Mouse (Mus musculus) G1E (cell line): ENCODE results near the gene S100a14. TPM values are rescaled to one million over a fixed set of nuclear protein-coding genes. Genes with fewer than 3 reads are reported as not detected.

ENCODE experiments used
- ATAC-seq: 2 replicates; pipeline ENCODE4 v1.8.0; 2016; ENCODE audit warnings: mild to moderate bottlenecking; ENCODE audit not compliant: insufficient number of reproducible peaks, poor library complexity, low FRiP score, severe bottlenecking; ENCODE audit errors: extremely low read depth
- DNase-seq: peaks from one replicate; pipeline ENCODE4 v3.0.0; 2012; ENCODE audit warnings: low spot score
- H3K27me3 ChIP-seq: 2 replicates; pipeline ENCODE4 v1.6.1; 2012; ENCODE audit warnings: mild to moderate bottlenecking, low read length, inconsistent platforms; ENCODE audit not compliant: insufficient read depth
- H3K36me3 ChIP-seq: replicated peaks from 2 replicates; pipeline ENCODE3; 2012; ENCODE audit warnings: mild to moderate bottlenecking, inconsistent platforms
- H3K4me1 ChIP-seq: 2 replicates; pipeline ENCODE4 v1.6.1; 2012; ENCODE audit warnings: low read depth, low read length, inconsistent platforms, mixed read lengths; ENCODE audit not compliant: insufficient read depth
- H3K4me3 ChIP-seq: 2 replicates; pipeline ENCODE4 v1.5.1; 2012; ENCODE audit warnings: low read depth, mild to moderate bottlenecking, inconsistent platforms, low read length, moderate library complexity, mixed read lengths
- H3K9me3 ChIP-seq: replicated peaks from 2 replicates; pipeline ENCODE4 v1.6.1; 2012; ENCODE audit warnings: inconsistent platforms
- CTCF ChIP-seq: IDR thresholded peaks from 2 replicates; pipeline ENCODE4 v1.5.1; 2012; ENCODE audit warnings: low read depth, low read length, inconsistent platforms, mixed read lengths
- GATA1 ChIP-seq: IDR thresholded peaks from 2 replicates; pipeline ENCODE4 v1.6.1; 2012; ENCODE audit warnings: borderline replicate concordance, low read length, inconsistent platforms, mixed read lengths
- GATA2 ChIP-seq: IDR thresholded peaks from 2 replicates; pipeline ENCODE4 v1.6.1; 2012; ENCODE audit warnings: low read depth, low read length, inconsistent platforms, borderline replicate concordance
- POLR2AphosphoS5 ChIP-seq: IDR thresholded peaks from 2 replicates; pipeline ENCODE4 v1.6.1; 2012; ENCODE audit warnings: low read depth, low read length, inconsistent platforms; ENCODE audit not compliant: insufficient replicate concordance
- TAL1 ChIP-seq: conservative IDR thresholded peaks from 2 replicates; pipeline ENCODE4 v1.6.1; 2012; ENCODE audit warnings: low read depth, low read length, inconsistent platforms, mixed read lengths
- polyA plus RNA-seq: library from polyadenylated mRNA; stranded (reverse); fragments of >175 nt; gene quantifications from 2 replicates; pipeline ENCODE4 v1.2.3, GENCODE M21; 2012
- total RNA-seq, 2 experiments: library from RNA; stranded (forward) in 1 of 2; stranded (reverse) in 1 of 2; fragments of 200-1000 nt in 1 of 2; fragments of >200 nt in 1 of 2; fragmentation: Nextera tagmentation in 1 of 2; gene quantifications; 2 replicates each; pipeline ENCODE4 v1.2.3; 2014 to 2017

S100a14 gene
- total and polyA plus RNA-seq, 3 experiments: not detected

- no peak for TF ChIP-seq TAL1
- no peak for TF ChIP-seq GATA2
- TF ChIP-seq GATA1: no peak
- no peak for TF ChIP-seq CTCF
- TF ChIP-seq POLR2AphosphoS5: no peak
- peaks cover 35% of the 10 kb centered on the region for H3K36me3 ChIP-seq
- H3K27me3 ChIP-seq: no peaks in the 10 kb centered on the region
- no peak for ATAC-seq
- H3K4me1 ChIP-seq: peaks cover 32% of the 10 kb centered on the region
- peak overlapping the region; percentile 70 for H3K4me3 ChIP-seq
- H3K9me3 ChIP-seq: no peaks in the 10 kb centered on the region
- no peak for DNase-seq
These were observed 11.4 kb upstream of the S100a14 start for GRCm38 (mm10) chr3:90515242-90515641.

GRCm38 (mm10) chr3:90515789-90516188, 10.9 kb upstream of the S100a14 start:
- no peak for ATAC-seq
- Histone ChIP-seq H3K36me3 (peaks cover 34% of the 10 kb centered on the region), H3K4me3 (no peak overlapping the region), H3K9me3 (no peaks in the 10 kb centered on the region), H3K27me3 (no peaks in the 10 kb centered on the region), H3K4me1 (peaks cover 31% of the 10 kb centered on the region)
- TF ChIP-seq CTCF: no peak
- TF ChIP-seq GATA2: no peak
- TF ChIP-seq GATA1: no peak
- TF ChIP-seq TAL1: no peak
- no peak for TF ChIP-seq POLR2AphosphoS5
- DNase-seq: no peak

DNA sequence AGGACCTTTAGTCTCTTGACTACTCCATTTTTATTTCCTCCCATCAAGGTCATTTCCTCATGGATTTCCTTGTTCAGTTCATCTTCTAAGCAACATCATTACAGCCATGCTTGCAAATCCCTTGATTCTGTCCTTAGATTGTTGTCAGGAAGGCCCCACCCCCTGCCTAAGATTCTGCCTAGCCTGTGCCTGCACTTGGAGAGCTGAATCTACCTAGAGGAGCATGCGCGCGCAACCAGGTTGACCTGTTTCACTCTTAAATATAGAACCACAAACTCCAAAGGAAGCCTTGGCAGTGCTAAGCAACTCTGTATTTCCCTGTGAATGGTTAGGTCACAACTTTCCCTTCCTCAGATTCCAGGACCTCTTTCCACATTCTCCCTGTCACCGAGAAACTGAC, 8.9 kb upstream of the S100a14 start:
- TF ChIP-seq CTCF (no peak), TAL1 (no peak), POLR2AphosphoS5 (no peak), GATA1 (no peak)
- H3K4me3 ChIP-seq: no peak overlapping the region
- peaks cover 22% of the 10 kb centered on the region for H3K36me3 ChIP-seq
- no peaks in the 10 kb centered on the region for H3K9me3 ChIP-seq
- no peaks in the 10 kb centered on the region for H3K27me3 ChIP-seq
- no peak for DNase-seq
- peaks cover 27% of the 10 kb centered on the region for H3K4me1 ChIP-seq
- no peak for ATAC-seq

- DNase-seq: no peak
- Histone ChIP-seq H3K27me3 (peaks cover 33% of the 10 kb centered on the region), H3K4me1 (peaks cover 9% of the 10 kb centered on the region), H3K36me3 (peaks cover 7% of the 10 kb centered on the region), H3K4me3 (no peak overlapping the region), H3K9me3 (no peaks in the 10 kb centered on the region)
- no peak for ATAC-seq
- no peak for TF ChIP-seq CTCF
- TF ChIP-seq GATA1: no peak
- TF ChIP-seq GATA2: no peak
- TF ChIP-seq POLR2AphosphoS5: no peak
- no peak for TF ChIP-seq TAL1
These were observed 1.2 kb upstream of the S100a14 start for GRCm38 (mm10) chr3:90525421-90525820.

- TF ChIP-seq GATA2: no peak
- no peak for TF ChIP-seq TAL1
- no peak for TF ChIP-seq GATA1
- no peak for TF ChIP-seq CTCF
- TF ChIP-seq POLR2AphosphoS5: no peak
- no peaks in the 10 kb centered on the region for H3K9me3 ChIP-seq
- no peak for DNase-seq
- ATAC-seq: no peak
- peaks cover 5% of the 10 kb centered on the region for H3K36me3 ChIP-seq
- H3K4me3 ChIP-seq: no peak overlapping the region
- H3K4me1 ChIP-seq: peaks cover 9% of the 10 kb centered on the region
- H3K27me3 ChIP-seq: peaks cover 33% of the 10 kb centered on the region
These were observed 580 bp upstream of the S100a14 start for GRCm38 (mm10) chr3:90526076-90526475.

GRCm38 (mm10) chr3:90527291-90527873, 726 bp downstream of the S100a14 start:
- Histone ChIP-seq H3K27me3 (peaks cover 39% of the 10 kb centered on the region), H3K9me3 (no peaks in the 10 kb centered on the region), H3K36me3 (peaks cover 5% of the 10 kb centered on the region), H3K4me3 (no peak overlapping the region), H3K4me1 (peaks cover 9% of the 10 kb centered on the region)
- no peak for ATAC-seq
- TF ChIP-seq POLR2AphosphoS5: no peak
- no peak for TF ChIP-seq GATA2
- TF ChIP-seq TAL1: no peak
- no peak for TF ChIP-seq CTCF
- no peak for TF ChIP-seq GATA1
- DNase-seq: no peak
